Comparison of ENCODE assay signal across 8 mouse cellular contexts in the genomic region with DNA sequence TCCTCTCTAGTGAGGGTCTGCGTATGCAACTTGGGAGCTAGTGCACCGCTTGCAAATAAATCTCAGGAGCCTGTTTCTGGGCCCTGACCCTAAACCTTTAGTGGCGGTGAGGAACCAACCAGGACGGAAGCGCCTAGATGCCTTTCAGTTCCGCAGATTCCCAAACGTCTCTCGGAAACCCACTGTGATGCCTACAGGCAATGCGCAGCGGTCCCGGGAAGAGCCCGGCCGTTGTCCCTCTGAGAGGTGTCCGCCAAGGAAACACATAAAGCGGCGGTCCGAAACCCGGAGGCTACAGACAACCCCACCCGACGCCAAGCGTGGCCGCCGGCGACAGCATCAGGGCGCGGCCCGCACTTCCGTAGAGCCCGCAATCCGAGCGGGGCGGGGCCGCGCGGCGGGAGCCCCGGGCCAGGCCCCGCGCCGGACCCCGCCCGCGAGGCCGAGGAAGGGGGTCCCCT. TPM values are rescaled to one million over a fixed set of nuclear protein-coding genes. Genes with fewer than 3 reads are reported as not detected.
DNase-seq lines count a peak whose midpoint lies in the region; ATAC-seq lines count a peak whose summit lies in the region.

No protein-coding gene starts in this region.

- peak; percentile 58 for DNase-seq in A20 (ENCODE audit: low read depth, low spot score)
- peak; percentile 40 for DNase-seq in Muller cell, postnatal 12 days (ENCODE audit: inconsistent ontology term)
- peak; percentile 57 to 71 for DNase-seq in heart, postnatal 36 days
- peak; percentile 26 to 37 for DNase-seq in layer of hippocampus, postnatal 36 days
- peak; percentile 48 for DNase-seq in spleen, postnatal 36 days (ENCODE audit: low spot score in 2 of 2)
- DNase-seq in frontal cortex, postnatal 14 days (ENCODE audit: low spot score in 2 of 2) = no peak

- H3K4me2 ChIP-seq in embryonic facial prominence, embryonic 12.5 days (replicated peaks) = peak overlapping the region; percentile 95

- peak overlapping the region; percentile 98 for H3K9ac ChIP-seq in embryonic facial prominence, embryonic 12.5 days

- 1% methylated on average over 42 of the region's 44 CpGs for WGBS in embryonic facial prominence, embryonic 12.5 days

- peaks cover 27% of the 10 kb centered on the region for H3K4me1 ChIP-seq in embryonic facial prominence, embryonic 12.5 days

- peaks cover 50% of the 10 kb centered on the region for H3K36me3 ChIP-seq in embryonic facial prominence, embryonic 12.5 days

- H3K27me3 ChIP-seq in embryonic facial prominence, embryonic 12.5 days = no peaks in the 10 kb centered on the region

- no peak for ATAC-seq in embryonic facial prominence, embryonic 12.5 days (ENCODE audit: insufficient number of reproducible peaks, insufficient read depth, low FRiP score, low TSS enrichment)
- 0 out of 2 replicates have a peak, but pooled peaks have one; percentile 15 for ATAC-seq in megakaryocyte progenitor cell, adult 5-6 weeks (replicated peaks; ENCODE audit: poor library complexity)

- peak overlapping the region; percentile 92 for H3K27ac ChIP-seq in embryonic facial prominence, embryonic 12.5 days

- no peaks in the 10 kb centered on the region; the same call in 1 of the 2 replicates for H3K9me3 ChIP-seq in embryonic facial prominence, embryonic 12.5 days

- H3K4me3 ChIP-seq in embryonic facial prominence, embryonic 12.5 days = peak overlapping the region; percentile 92

- intact Hi-C loops in heart, postnatal 36 days (cut with DNase I) = loop anchor here (1.0 to 5.0 kb wide), 2 partner anchors 8 to 131 kb away; a partner anchor contains a TSS

RNA-seq across cellular contexts. Expression of a gene that starts 0.5 kb away (rescaled TPM):
- polyA plus RNA-seq in embryonic facial prominence, embryonic 12.5 days (2016; fragmentation: Nextera tagmentation; extraction: Ambion mirVana) = 561 and 568 TPM in 2 replicates
- total RNA-seq in heart, postnatal 36 days (2021) = 100 to 1,000 TPM; 147 to 150 TPM
- 100 to 1,000 TPM; 266 to 282 TPM for total RNA-seq in layer of hippocampus, postnatal 36 days (2021)
- 401 and 420 TPM in 2 replicates for total RNA-seq in megakaryocyte progenitor cell, adult 5-6 weeks (2015)
- total RNA-seq in megakaryocyte progenitor cell, adult 5-6 weeks (2017) = 177 and 193 TPM in 2 replicates

RNA-seq across cellular contexts. Expression of a gene that starts 7.8 kb away (rescaled TPM):
- polyA plus RNA-seq in embryonic facial prominence, embryonic 12.5 days (2016; fragmentation: Nextera tagmentation; extraction: Ambion mirVana) = 622 and 637 TPM in 2 replicates
- 100 to 1,000 TPM; 252 to 258 TPM for total RNA-seq in heart, postnatal 36 days (2021)
- total RNA-seq in layer of hippocampus, postnatal 36 days (2021) = 100 to 1,000 TPM; 118 to 122 TPM
- total RNA-seq in megakaryocyte progenitor cell, adult 5-6 weeks (2015) = 669 and 748 TPM in 2 replicates
- total RNA-seq in megakaryocyte progenitor cell, adult 5-6 weeks (2017) = 1,254 and 1,320 TPM in 2 replicates

RNA-seq across cellular contexts. Expression of a gene that starts 17.3 kb away (rescaled TPM):
- 683 and 688 TPM in 2 replicates for polyA plus RNA-seq in embryonic facial prominence, embryonic 12.5 days (2016; fragmentation: Nextera tagmentation; extraction: Ambion mirVana)
- 10 to 100 TPM; 46.4 to 47.8 TPM for total RNA-seq in heart, postnatal 36 days (2021)
- 10 to 100 TPM; 60.0 to 67.6 TPM for total RNA-seq in layer of hippocampus, postnatal 36 days (2021)
- total RNA-seq in megakaryocyte progenitor cell, adult 5-6 weeks (2015) = 197 and 227 TPM in 2 replicates
- 266 and 298 TPM in 2 replicates for total RNA-seq in megakaryocyte progenitor cell, adult 5-6 weeks (2017)

RNA-seq across cellular contexts. Expression of a gene that starts 17.3 kb away (rescaled TPM):
- 191 and 198 TPM in 2 replicates for polyA plus RNA-seq in embryonic facial prominence, embryonic 12.5 days (2016; fragmentation: Nextera tagmentation; extraction: Ambion mirVana)
- total RNA-seq in heart, postnatal 36 days (2021) = 10 to 100 TPM; 75.6 to 87.1 TPM
- 100 to 1,000 TPM in 1 of 2 experiments, 10 to 100 TPM in 1; 85.0 to 103 TPM for total RNA-seq in layer of hippocampus, postnatal 36 days (2021)
- total RNA-seq in megakaryocyte progenitor cell, adult 5-6 weeks (2015) = 66.2 and 67.6 TPM in 2 replicates
- total RNA-seq in megakaryocyte progenitor cell, adult 5-6 weeks (2017) = 22.9 and 25.7 TPM in 2 replicates

RNA-seq across cellular contexts. Expression of a gene that starts 27.4 kb away (rescaled TPM):
- 0.99 TPM in 1 of 2 replicates, not detected in the other for polyA plus RNA-seq in embryonic facial prominence, embryonic 12.5 days (2016; fragmentation: Nextera tagmentation; extraction: Ambion mirVana)
- not detected for total RNA-seq in heart, postnatal 36 days (2021)
- 1 to 10 TPM; 1.2 to 1.8 TPM for total RNA-seq in layer of hippocampus, postnatal 36 days (2021)
- 0.59 TPM in 1 of 2 replicates, not detected in the other for total RNA-seq in megakaryocyte progenitor cell, adult 5-6 weeks (2015)
- not detected in 2 replicates for total RNA-seq in megakaryocyte progenitor cell, adult 5-6 weeks (2017)

Comparison
In these comparisons a context has a peak if more than half of its experiments do, and no peak if none do; other contexts are left out.
1. DNase-seq: peak in A20 (single experiment), Muller cell, postnatal 12 days (single experiment), heart, postnatal 36 days (2 of 2), layer of hippocampus, postnatal 36 days (2 of 2) and spleen, postnatal 36 days (2 of 2); none in frontal cortex, postnatal 14 days (0 of 2).